Mouse (Mus musculus): ENCODE measurements around the gene Nfia. TPM values are rescaled to one million over a fixed set of nuclear protein-coding genes. Genes with fewer than 3 reads are reported as not detected.

Gene Nfia
- 1 to 10 TPM; 5.7 to 7.8 TPM for polyA plus RNA-seq (2017; shearing (Covaris generic))

GRCm38 (mm10) chr4:97772641-97773040 is at the start of gene Nfia:
Nfia (plus strand) TSS chr4:97772734.

GRCm38 (mm10) chr4:97777706-97778176 is 5.2 kb downstream of the Nfia start, which contains the start of gene E130114P18Rik:
E130114P18Rik (minus strand) TSS chr4:97778078.

Other genes with a start within 250 kb of the Nfia start
- under 1 TPM in 1 of 2 experiments, not detected in 1; 0.39 TPM for gene E130114P18Rik, start 5.3 kb downstream of the Nfia start, polyA plus RNA-seq (2017; shearing (Covaris generic))